Mouse (Mus musculus) B cell, adult 67 days (primary cell): Measurements from ENCODE around the gene Gm21996. TPM values are rescaled to one million over a fixed set of nuclear protein-coding genes. Genes with fewer than 3 reads are reported as not detected.

Source experiments
- total RNA-seq, 2 experiments: library from RNA; stranded (reverse); gene quantifications; 4 replicates each; pipeline ENCODE4 v1.2.4; 2023

Gm21996 gene
- not detected for total RNA-seq

DNA sequence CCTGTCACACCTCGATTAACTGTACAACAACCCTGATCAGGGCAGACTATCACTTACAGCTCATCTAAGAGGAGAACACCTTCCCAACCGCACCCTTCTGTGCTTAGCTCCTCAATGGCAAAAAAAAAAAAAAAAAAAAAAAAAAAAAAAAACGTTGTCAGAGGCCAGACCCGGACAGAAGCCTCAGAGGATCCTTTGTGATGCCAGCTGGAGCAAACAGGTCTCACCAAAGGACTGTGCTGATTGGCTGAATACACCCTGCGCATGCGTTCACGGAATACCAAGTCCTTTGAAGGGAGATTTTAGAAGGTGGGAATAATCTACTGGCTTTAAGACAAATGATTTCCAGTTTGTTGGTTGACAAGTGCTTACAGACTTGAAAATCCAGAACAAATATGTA is at the start of gene Gm21996:
Gene Gm21996 (minus strand): TSS at position 101 of the 400 bp plus-strand sequence.

